Mouse (Mus musculus) heart, adult 2 months (tissue): ENCODE results near the gene Sf3b1.

ENCODE experiments used
- CTCF ChIP-seq: fragments of 200-600 bp; IDR thresholded peaks from 2 replicates; pipeline ENCODE4 v1.8.1; 2022; ENCODE audit warnings: antibody characterized with exemption, mild to moderate bottlenecking, moderate library complexity
- EP300 ChIP-seq: fragments of 200-500 bp; IDR thresholded peaks from 2 replicates; pipeline ENCODE4 v1.6.1; 2011; ENCODE audit warnings: low read depth, low read length, control low read depth; ENCODE audit not compliant: insufficient read depth

DNA sequence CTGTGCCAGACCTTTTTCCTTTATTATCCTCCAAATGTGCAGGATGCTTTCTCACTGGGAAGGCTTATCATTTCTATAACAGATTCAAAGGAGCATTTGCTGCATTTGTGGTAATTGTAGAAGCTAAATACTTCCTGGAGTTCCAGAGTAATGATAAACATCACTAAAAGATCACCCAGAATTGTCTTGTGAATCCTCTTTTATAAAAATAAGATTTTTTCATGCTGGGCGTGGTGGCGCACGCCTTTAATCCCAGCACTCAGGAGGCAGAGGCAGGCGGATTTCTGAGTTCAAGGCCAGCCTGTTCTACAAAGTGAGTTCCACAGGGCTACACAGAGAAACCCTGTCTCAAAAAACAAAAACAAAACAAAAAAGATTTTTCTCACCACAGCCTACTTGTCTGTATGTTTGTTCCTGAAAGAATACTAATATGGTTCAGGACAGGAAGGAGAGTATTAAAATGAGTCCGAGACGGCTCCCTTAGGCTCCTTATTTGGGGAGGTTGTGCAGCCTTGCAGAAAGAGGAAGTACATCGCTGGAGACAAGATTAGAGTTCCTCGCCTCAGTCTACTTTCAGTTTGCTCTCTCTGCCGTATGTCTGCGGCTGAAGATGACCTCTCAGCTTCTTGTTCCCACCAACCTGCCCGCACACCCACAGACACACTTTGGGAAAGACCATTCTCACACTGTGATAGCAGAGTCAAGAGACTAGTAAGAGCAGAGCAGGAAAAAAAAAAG is 1.4 kb upstream of the Sf3b1 start:
- TF ChIP-seq CTCF (no peak), EP300 (0 out of 2 replicates have a peak, but pooled peaks have one; percentile 35)
